Mouse (Mus musculus): Measurements from ENCODE around the gene Secisbp2l.

Secisbp2l gene

GRCm38 (mm10) chr2:125706510-125706921, 76.2 kb downstream of the Secisbp2l start:
- DNase-seq (ENCODE audit: low read depth, low spot score) = no peak

- DNase-seq (ENCODE audit: low read depth, low spot score) = peak; percentile 95
These were observed 77.6 kb downstream of the Secisbp2l start for GRCm38 (mm10) chr2:125704907-125705631.

- DNase-seq (ENCODE audit: low read depth, low spot score) = no peak
These were observed 79.8 kb downstream of the Secisbp2l start for GRCm38 (mm10) chr2:125702851-125703250.

GRCm38 (mm10) chr2:125701606-125702005, 81.1 kb downstream of the Secisbp2l start:
- no peak for DNase-seq (ENCODE audit: low read depth, low spot score)

GRCm38 (mm10) chr2:125696219-125696618, 86.5 kb downstream of the Secisbp2l start:
- no peak for DNase-seq (ENCODE audit: low read depth, low spot score)

- no peak for DNase-seq (ENCODE audit: low read depth, low spot score)
These were observed 87.9 kb downstream of the Secisbp2l start for GRCm38 (mm10) chr2:125694798-125695197.

GRCm38 (mm10) chr2:125692010-125692409, 90.7 kb downstream of the Secisbp2l start:
- no peak for DNase-seq (ENCODE audit: low read depth, low spot score)

Data from R1 (cell line).